In genomic region chr9:32137697-32138426, GRCm38 (mm10) we compare ENCODE assay signal across 20 mouse cellular contexts. TPM values are rescaled to one million over a fixed set of nuclear protein-coding genes. Genes with fewer than 3 reads are reported as not detected.
DNase-seq lines count a peak whose midpoint lies in the region; ATAC-seq and TF ChIP-seq lines count a peak whose summit lies in the region.
"Had no signal": no experiment of that assay in that cellular context is flagged by ENCODE, and none has a peak within 500 bp of the region (broad histone marks: within the 10 kb centered on the region; RNA-seq: fewer than 3 reads in every experiment).

No protein-coding gene starts in this region.

- no peaks in the 10 kb centered on the region for H3K36me3 ChIP-seq in forebrain, embryonic 14.5 days (ENCODE audit: control insufficient read depth, insufficient read depth, low read length)
- no peaks in the 10 kb centered on the region for H3K36me3 ChIP-seq in forebrain, embryonic 11.5 days (ENCODE audit: control insufficient read depth, insufficient read depth, low read length)
- H3K36me3 ChIP-seq in hindbrain, embryonic 15.5 days = no peaks in the 10 kb centered on the region
- no peaks in the 10 kb centered on the region for H3K36me3 ChIP-seq in hindbrain, embryonic 10.5 days
- H3K36me3 ChIP-seq in neural tube, embryonic 15.5 days = no peaks in the 10 kb centered on the region
- H3K36me3 ChIP-seq: embryonic facial prominence, embryonic 15.5 days; forebrain, embryonic 10.5 days; G1E; heart, embryonic 12.5 days; intestine, embryonic 15.5 days had no signal

- H3K4me1 ChIP-seq in forebrain, embryonic 14.5 days (ENCODE audit: control insufficient read depth, insufficient read depth, low read length) = no peaks in the 10 kb centered on the region
- no peaks in the 10 kb centered on the region for H3K4me1 ChIP-seq in forebrain, embryonic 11.5 days (replicated peaks; ENCODE audit: control insufficient read depth, insufficient read depth, low read length)
- no peaks in the 10 kb centered on the region; the same call in 1 of the 2 replicates for H3K4me1 ChIP-seq in hindbrain, embryonic 15.5 days (replicated peaks)
- H3K4me1 ChIP-seq in hindbrain, embryonic 10.5 days (replicated peaks) = no peaks in the 10 kb centered on the region
- 0 out of 2 replicates have a peak, but pooled peaks cover 11% of the 10 kb centered on the region for H3K4me1 ChIP-seq in neural tube, embryonic 15.5 days
- H3K4me1 ChIP-seq in lung, adult 2 months (ENCODE audit: control insufficient read depth, insufficient read depth, low read length) = no peaks in the 10 kb centered on the region
- H3K4me1 ChIP-seq: embryonic facial prominence, embryonic 15.5 days; forebrain, embryonic 10.5 days; intestine, embryonic 15.5 days had no signal

- no peak for ATAC-seq in forebrain, embryonic 14.5 days
- no peak for ATAC-seq in forebrain, embryonic 11.5 days (replicated peaks; ENCODE audit: low FRiP score)
- 0 out of 2 replicates have a peak, but pooled peaks have one; percentile 3 for ATAC-seq in hindbrain, embryonic 15.5 days (ENCODE audit: low FRiP score, low read depth)
- 0 out of 2 replicates have a peak, but pooled peaks have one; percentile 54 for ATAC-seq in neural tube, embryonic 15.5 days (ENCODE audit: low FRiP score)
- ATAC-seq: intestine, embryonic 15.5 days had no signal

- no peaks in the 10 kb centered on the region for H3K9me3 ChIP-seq in forebrain, embryonic 14.5 days (replicated peaks; ENCODE audit: control insufficient read depth, low read length)
- no peaks in the 10 kb centered on the region for H3K9me3 ChIP-seq in forebrain, embryonic 11.5 days (ENCODE audit: control insufficient read depth, low read length)
- H3K9me3 ChIP-seq in hindbrain, embryonic 15.5 days = no peaks in the 10 kb centered on the region
- H3K9me3 ChIP-seq in hindbrain, embryonic 10.5 days = no peaks in the 10 kb centered on the region
- H3K9me3 ChIP-seq in neural tube, embryonic 15.5 days (replicated peaks) = no peaks in the 10 kb centered on the region
- H3K9me3 ChIP-seq: embryonic facial prominence, embryonic 15.5 days; forebrain, embryonic 10.5 days; heart, embryonic 12.5 days; intestine, embryonic 15.5 days had no signal

- no peak overlapping the region for H3K4me2 ChIP-seq in forebrain, embryonic 14.5 days (ENCODE audit: low read length)
- no peak overlapping the region for H3K4me2 ChIP-seq in forebrain, embryonic 11.5 days (ENCODE audit: low read depth, low read length, severe bottlenecking)
- no peak overlapping the region for H3K4me2 ChIP-seq in hindbrain, embryonic 15.5 days
- H3K4me2 ChIP-seq in neural tube, embryonic 15.5 days = no peak overlapping the region
- H3K4me2 ChIP-seq: embryonic facial prominence, embryonic 15.5 days; intestine, embryonic 15.5 days had no signal

- TF ChIP-seq CTCF in lung, adult 2 months (IDR thresholded peaks at IDR 0.05; ENCODE audit: insufficient read depth, low read length) = no peak

- H3K27ac ChIP-seq in forebrain, embryonic 14.5 days (ENCODE audit: low read depth, low read length) = no peak overlapping the region
- no peak overlapping the region for H3K27ac ChIP-seq in forebrain, embryonic 11.5 days (ENCODE audit: low read depth, low read length)
- no peak overlapping the region for H3K27ac ChIP-seq in hindbrain, embryonic 15.5 days (replicated peaks)
- H3K27ac ChIP-seq in hindbrain, embryonic 10.5 days = no peak overlapping the region
- no peak overlapping the region for H3K27ac ChIP-seq in neural tube, embryonic 15.5 days (replicated peaks)
- H3K27ac ChIP-seq: embryonic facial prominence, embryonic 15.5 days; forebrain, embryonic 10.5 days; intestine, embryonic 15.5 days had no signal

- TF ChIP-seq POLR2A in lung, adult 2 months (IDR thresholded peaks at IDR 0.05; ENCODE audit: borderline replicate concordance, extremely low read depth, low read depth, low read length) = no peak

- DNase-seq in forebrain, embryonic 14.5 days (ENCODE audit: low spot score) = peak; percentile 7
- DNase-seq in forebrain, embryonic 11.5 days (ENCODE audit: low spot score) = no peak
- DNase-seq in hindbrain, embryonic 10.5 days (ENCODE audit: low spot score) = no peak
- no peak for DNase-seq in neural tube, embryonic 10.5 days (ENCODE audit: extremely low spot score, low spot score)
- no peak for DNase-seq in lung, adult 2 months
- DNase-seq: adrenal gland, adult 8-10 months; adrenal gland, postnatal 36 days; cerebellum, adult 11 months; cerebellum, adult 8-10 months; cerebellum, postnatal 14 days; embryo, embryonic 11 days; gastrocnemius, postnatal 10 days had no signal

- no peak overlapping the region for H3K9ac ChIP-seq in forebrain, embryonic 14.5 days (ENCODE audit: low read length)
- no peak overlapping the region for H3K9ac ChIP-seq in forebrain, embryonic 11.5 days (ENCODE audit: low read length)
- no peak overlapping the region for H3K9ac ChIP-seq in hindbrain, embryonic 15.5 days
- H3K9ac ChIP-seq in neural tube, embryonic 15.5 days (replicated peaks) = no peak overlapping the region
- H3K9ac ChIP-seq: embryonic facial prominence, embryonic 15.5 days; heart, embryonic 12.5 days; intestine, embryonic 15.5 days had no signal

- H3K4me3 ChIP-seq in forebrain, embryonic 14.5 days (ENCODE audit: low read depth, low read length) = no peak overlapping the region
- H3K4me3 ChIP-seq in forebrain, embryonic 11.5 days (ENCODE audit: low read depth, low read length) = no peak overlapping the region
- no peak overlapping the region for H3K4me3 ChIP-seq in hindbrain, embryonic 15.5 days
- no peak overlapping the region for H3K4me3 ChIP-seq in hindbrain, embryonic 10.5 days
- H3K4me3 ChIP-seq in neural tube, embryonic 15.5 days (replicated peaks) = no peak overlapping the region
- no peak overlapping the region for H3K4me3 ChIP-seq in lung, adult 2 months (replicated peaks; ENCODE audit: extremely low read depth, low read depth, low read length)
- H3K4me3 ChIP-seq: embryonic facial prominence, embryonic 15.5 days; erythroblast, embryonic 14.5 days; forebrain, embryonic 10.5 days; heart, embryonic 12.5 days; intestine, embryonic 15.5 days had no signal

- 86% methylated on average over 14 of the region's 14 CpGs for WGBS in forebrain, embryonic 14.5 days
- WGBS in forebrain, embryonic 11.5 days = 88% methylated on average over 14 of the region's 14 CpGs
- WGBS in hindbrain, embryonic 15.5 days = 76% methylated on average over 14 of the region's 14 CpGs
- 89% methylated on average over 14 of the region's 14 CpGs for WGBS in hindbrain, embryonic 10.5 days
- 70% methylated on average over 14 of the region's 14 CpGs for WGBS in neural tube, embryonic 15.5 days
- 90% methylated on average over 14 of the region's 14 CpGs for WGBS in lung, adult 2 months

- no peaks in the 10 kb centered on the region for H3K27me3 ChIP-seq in forebrain, embryonic 14.5 days (replicated peaks; ENCODE audit: control insufficient read depth, insufficient read depth, low read length)
- no peaks in the 10 kb centered on the region for H3K27me3 ChIP-seq in forebrain, embryonic 11.5 days (ENCODE audit: control insufficient read depth, insufficient read depth, low read length)
- H3K27me3 ChIP-seq in hindbrain, embryonic 15.5 days = no peaks in the 10 kb centered on the region
- H3K27me3 ChIP-seq in hindbrain, embryonic 10.5 days (ENCODE audit: insufficient read depth, poor library complexity, severe bottlenecking) = no peaks in the 10 kb centered on the region
- no peaks in the 10 kb centered on the region for H3K27me3 ChIP-seq in neural tube, embryonic 15.5 days (replicated peaks)
- H3K27me3 ChIP-seq: embryonic facial prominence, embryonic 15.5 days; heart, embryonic 12.5 days; intestine, embryonic 15.5 days had no signal

RNA-seq across cellular contexts. Expression of gene Arhgap32, which starts 21.9 kb away (rescaled TPM):
- polyA plus RNA-seq in forebrain, embryonic 14.5 days (2014; fragmentation: Nextera tagmentation; extraction: Ambion mirVana) = 10.0 and 10.1 TPM in 2 replicates
- 7.0 and 11.1 TPM in 2 replicates for polyA plus RNA-seq in forebrain, embryonic 11.5 days (2014; fragmentation: Nextera tagmentation; extraction: Ambion mirVana)
- 12.3 and 13.5 TPM in 2 replicates for polyA plus RNA-seq in hindbrain, embryonic 15.5 days (2015; fragmentation: Nextera tagmentation; extraction: Ambion mirVana)
- polyA plus RNA-seq in hindbrain, embryonic 10.5 days (2016; fragmentation: Nextera tagmentation; extraction: Ambion mirVana) = 4.6 TPM in 2 replicates
- polyA plus RNA-seq in neural tube, embryonic 15.5 days (2015; fragmentation: Nextera tagmentation; extraction: Ambion mirVana) = 8.7 and 11.7 TPM in 2 replicates
- 4.3 and 9.2 TPM in 2 replicates for polyA plus RNA-seq in lung, adult 2 months (2012; rRNA removed)
- polyA plus RNA-seq: erythroblast, embryonic 14.5 days had no signal

Comparison
In these comparisons a context has a peak if more than half of its experiments do, and no peak if none do; other contexts are left out.
1. ATAC-seq: peak in hindbrain, embryonic 15.5 days (single experiment) and neural tube, embryonic 15.5 days (single experiment); none in forebrain, embryonic 14.5 days (single experiment) and forebrain, embryonic 11.5 days (single experiment).